Mouse (Mus musculus): ENCODE data around the gene Pkmyt1. TPM values are rescaled to one million over a fixed set of nuclear protein-coding genes. Genes with fewer than 3 reads are reported as not detected.
"Not testable (repeated sequence)": the region's sequence is repeated elsewhere in the genome, so short reads cannot be mapped to it uniquely, and the experiment has no call there.

Gene Pkmyt1
- polyA plus RNA-seq, 1 experiment = 46.9 TPM

- peaks cover 18% of the 10 kb centered on the region for H3K4me1 ChIP-seq (ENCODE audit: control insufficient read depth)
- peaks cover 8% of the 10 kb centered on the region for H3K27me3 ChIP-seq (ENCODE audit: control insufficient read depth)
- H3K4me3 ChIP-seq (replicated peaks) = peak overlapping the region; percentile 94
- H3K9me3 ChIP-seq (ENCODE audit: control insufficient read depth, low read length) = no peaks in the 10 kb centered on the region
- H3K36me3 ChIP-seq (ENCODE audit: control insufficient read depth) = no peaks in the 10 kb centered on the region
- TF ChIP-seq GATA1 (IDR thresholded peaks at IDR 0.05; ENCODE audit: low read length) = no peak
- TF ChIP-seq TAL1 (IDR thresholded peaks at IDR 0.05; ENCODE audit: low read length) = no peak
Measured at GRCm38 (mm10) chr17:23770896-23771283, 44.8 kb downstream of the Pkmyt1 start.

- peaks cover 18% of the 10 kb centered on the region for H3K4me1 ChIP-seq (ENCODE audit: control insufficient read depth)
- TF ChIP-seq GATA1 (IDR thresholded peaks at IDR 0.05; ENCODE audit: low read length) (no peak), TAL1 (IDR thresholded peaks at IDR 0.05; ENCODE audit: low read length) (no peak)
- H3K4me3 ChIP-seq (replicated peaks) = peak within 1 kb of the TSS; percentile 94
- peaks cover 8% of the 10 kb centered on the region for H3K27me3 ChIP-seq (ENCODE audit: control insufficient read depth)
- no peaks in the 10 kb centered on the region for H3K9me3 ChIP-seq (ENCODE audit: control insufficient read depth, low read length)
- no peaks in the 10 kb centered on the region for H3K36me3 ChIP-seq (ENCODE audit: control insufficient read depth)
Measured at GRCm38 (mm10) chr17:23771284-23772218, 45.4 kb downstream of the Pkmyt1 start, which contains the start of gene Flywch1. Gene Flywch1 (minus strand): TSS chr17:23771602.

GRCm38 (mm10) chr17:23772219-23772556 lies 46.1 kb downstream of the Pkmyt1 start:
- not testable (repeated sequence) for H3K36me3 ChIP-seq (ENCODE audit: control insufficient read depth); H3K4me3 ChIP-seq (replicated peaks)

GRCm38 (mm10) chr17:23773676-23774075 lies 47.5 kb downstream of the Pkmyt1 start:
- Histone ChIP-seq H3K4me3 (replicated peaks) (no peak overlapping the region), H3K27me3 (ENCODE audit: control insufficient read depth) (peaks cover 8% of the 10 kb centered on the region), H3K4me1 (ENCODE audit: control insufficient read depth) (peaks cover 18% of the 10 kb centered on the region), H3K36me3 (ENCODE audit: control insufficient read depth) (no peaks in the 10 kb centered on the region), H3K9me3 (ENCODE audit: control insufficient read depth, low read length) (no peaks in the 10 kb centered on the region)
- TF ChIP-seq TAL1 (IDR thresholded peaks at IDR 0.05; ENCODE audit: low read length) (no peak), GATA1 (IDR thresholded peaks at IDR 0.05; ENCODE audit: low read length) (no peak)

More at GRCm38 (mm10) chr17:23772219-23772556, 46.1 kb downstream of the Pkmyt1 start:
- H3K9me3 ChIP-seq (ENCODE audit: control insufficient read depth, low read length); H3K27me3 ChIP-seq (ENCODE audit: control insufficient read depth): not testable (repeated sequence)
- peaks cover 18% of the 10 kb centered on the region for H3K4me1 ChIP-seq (ENCODE audit: control insufficient read depth)

GRCm38 (mm10) chr17:23774090-23774489 lies 48.0 kb downstream of the Pkmyt1 start:
- H3K4me3 ChIP-seq (replicated peaks) = no peak overlapping the region
- peaks cover 18% of the 10 kb centered on the region for H3K4me1 ChIP-seq (ENCODE audit: control insufficient read depth)
- no peaks in the 10 kb centered on the region for H3K9me3 ChIP-seq (ENCODE audit: control insufficient read depth, low read length)
- H3K27me3 ChIP-seq (ENCODE audit: control insufficient read depth) = peaks cover 8% of the 10 kb centered on the region
- H3K36me3 ChIP-seq (ENCODE audit: control insufficient read depth) = no peaks in the 10 kb centered on the region
- TF ChIP-seq TAL1 (IDR thresholded peaks at IDR 0.05; ENCODE audit: low read length) (no peak), GATA1 (IDR thresholded peaks at IDR 0.05; ENCODE audit: low read length) (no peak)

- Histone ChIP-seq H3K9me3 (ENCODE audit: control insufficient read depth, low read length) (no peaks in the 10 kb centered on the region), H3K4me3 (replicated peaks) (no peak overlapping the region), H3K4me1 (ENCODE audit: control insufficient read depth) (peaks cover 4% of the 10 kb centered on the region), H3K36me3 (ENCODE audit: control insufficient read depth) (no peaks in the 10 kb centered on the region), H3K27me3 (ENCODE audit: control insufficient read depth) (peaks cover 12% of the 10 kb centered on the region)
- TF ChIP-seq GATA1 (IDR thresholded peaks at IDR 0.05; ENCODE audit: low read length) (no peak), TAL1 (IDR thresholded peaks at IDR 0.05; ENCODE audit: low read length) (no peak)
Measured at GRCm38 (mm10) chr17:23776216-23776615, 50.1 kb downstream of the Pkmyt1 start.

- Histone ChIP-seq H3K27me3 (ENCODE audit: control insufficient read depth) (peaks cover 12% of the 10 kb centered on the region), H3K4me3 (replicated peaks) (no peak overlapping the region), H3K9me3 (ENCODE audit: control insufficient read depth, low read length) (no peaks in the 10 kb centered on the region), H3K4me1 (ENCODE audit: control insufficient read depth) (no peaks in the 10 kb centered on the region), H3K36me3 (ENCODE audit: control insufficient read depth) (no peaks in the 10 kb centered on the region)
- TF ChIP-seq TAL1 (IDR thresholded peaks at IDR 0.05; ENCODE audit: low read length) = no peak
- TF ChIP-seq GATA1 (IDR thresholded peaks at IDR 0.05; ENCODE audit: low read length) = no peak
Measured at GRCm38 (mm10) chr17:23777141-23777540, 51.0 kb downstream of the Pkmyt1 start.

- no peaks in the 10 kb centered on the region for H3K36me3 ChIP-seq (ENCODE audit: control insufficient read depth)
- no peaks in the 10 kb centered on the region for H3K4me1 ChIP-seq (ENCODE audit: control insufficient read depth)
- TF ChIP-seq TAL1 (IDR thresholded peaks at IDR 0.05; ENCODE audit: low read length) (no peak), GATA1 (IDR thresholded peaks at IDR 0.05; ENCODE audit: low read length) (no peak)
Measured at GRCm38 (mm10) chr17:23778447-23778846, 52.3 kb downstream of the Pkmyt1 start.

GRCm38 (mm10) chr17:23783352-23783751 lies 57.2 kb downstream of the Pkmyt1 start:
- Histone ChIP-seq H3K9me3 (ENCODE audit: control insufficient read depth, low read length) (no peaks in the 10 kb centered on the region), H3K27me3 (ENCODE audit: control insufficient read depth) (peaks cover 17% of the 10 kb centered on the region), H3K4me1 (ENCODE audit: control insufficient read depth) (peaks cover 16% of the 10 kb centered on the region), H3K4me3 (replicated peaks) (no peak overlapping the region), H3K36me3 (ENCODE audit: control insufficient read depth) (no peaks in the 10 kb centered on the region)
- TF ChIP-seq TAL1 (IDR thresholded peaks at IDR 0.05; ENCODE audit: low read length) (no peak), GATA1 (IDR thresholded peaks at IDR 0.05; ENCODE audit: low read length) (no peak)

More at GRCm38 (mm10) chr17:23778447-23778846, 52.3 kb downstream of the Pkmyt1 start:
- Histone ChIP-seq H3K4me3 (replicated peaks) (no peak overlapping the region), H3K27me3 (ENCODE audit: control insufficient read depth) (peaks cover 10% of the 10 kb centered on the region), H3K9me3 (ENCODE audit: control insufficient read depth, low read length) (no peaks in the 10 kb centered on the region)
